Mouse (Mus musculus) liver, embryonic 11.5 days (tissue): ENCODE data around the gene Epha7. TPM values are rescaled to one million over a fixed set of nuclear protein-coding genes. Genes with fewer than 3 reads are reported as not detected.

ENCODE experiments used
- ATAC-seq: fragments of 200-750 bp; cut with Nextera tagmentation; replicated peaks from 2 replicates; pipeline ENCODE4 v1.8.0; 2017; ENCODE audit warnings: moderate number of reproducible peaks, mild to moderate bottlenecking, moderate TSS enrichment, moderate library complexity; ENCODE audit not compliant: low FRiP score
- DNase-seq: peaks from one replicate; pipeline ENCODE4 v3.0.0-alpha.2; 2017; ENCODE audit warnings: low spot score
- H3K27ac ChIP-seq: fragments of 300-500 bp; sonication (generic); 2 replicates; pipeline ENCODE4 v1.5.1; 2014; ENCODE audit warnings: mild to moderate bottlenecking, low read depth, low read length, control low read depth
- H3K27me3 ChIP-seq: fragments of 300-500 bp; sonication (generic); replicated peaks from 2 replicates; pipeline ENCODE4 v1.6.1; 2014; ENCODE audit warnings: low read length, mixed read lengths; ENCODE audit not compliant: control insufficient read depth, insufficient read depth
- H3K36me3 ChIP-seq: fragments of 300-500 bp; sonication (generic); 2 replicates; pipeline ENCODE4 v1.6.1; 2014; ENCODE audit warnings: mild to moderate bottlenecking, low read length, moderate library complexity, mixed read lengths; ENCODE audit not compliant: control insufficient read depth, insufficient read depth
- H3K4me1 ChIP-seq: fragments of 300-500 bp; sonication (generic); replicated peaks from 2 replicates; pipeline ENCODE4 v1.6.1; 2014; ENCODE audit warnings: low read length, mixed read lengths; ENCODE audit not compliant: control insufficient read depth, insufficient read depth
- H3K4me2 ChIP-seq: fragments of 300-500 bp; sonication (generic); 2 replicates; pipeline ENCODE4 v1.6.1; 2014; ENCODE audit warnings: mild to moderate bottlenecking, control low read depth, moderate library complexity
- H3K4me3 ChIP-seq: fragments of 300-500 bp; sonication (generic); 2 replicates; pipeline ENCODE4 v1.5.1; 2014; ENCODE audit warnings: low read depth, low read length, control low read depth
- H3K9ac ChIP-seq: fragments of 300-500 bp; sonication (generic); 2 replicates; pipeline ENCODE4 v1.6.1; 2014; ENCODE audit warnings: low read depth, low read length, control low read depth
- H3K9me3 ChIP-seq: fragments of 300-500 bp; sonication (generic); 2 replicates; pipeline ENCODE4 v1.6.1; 2016; ENCODE audit warnings: low read length, inconsistent platforms, mixed read lengths; ENCODE audit not compliant: control insufficient read depth
- WGBS: fragments of 180-500 bp; shearing (Covaris S2); extraction: QIAGEN DNeasy Blood & Tissue Kit; methylation state at CpG from one replicate; pipeline ENCODE4 v1.1.7; 2014; 5-methylcytosine and 5-hydroxymethylcytosine counted together
- polyA plus RNA-seq: library from polyadenylated mRNA; unstranded; fragments of >200 nt; fragmentation: Nextera tagmentation; extraction: Ambion mirVana; gene quantifications from 2 replicates; pipeline ENCODE4 v1.2.1, GENCODE M21; 2014

Epha7 gene
- polyA plus RNA-seq, 1 experiment from 2014 or later: 15.0 TPM

DNA sequence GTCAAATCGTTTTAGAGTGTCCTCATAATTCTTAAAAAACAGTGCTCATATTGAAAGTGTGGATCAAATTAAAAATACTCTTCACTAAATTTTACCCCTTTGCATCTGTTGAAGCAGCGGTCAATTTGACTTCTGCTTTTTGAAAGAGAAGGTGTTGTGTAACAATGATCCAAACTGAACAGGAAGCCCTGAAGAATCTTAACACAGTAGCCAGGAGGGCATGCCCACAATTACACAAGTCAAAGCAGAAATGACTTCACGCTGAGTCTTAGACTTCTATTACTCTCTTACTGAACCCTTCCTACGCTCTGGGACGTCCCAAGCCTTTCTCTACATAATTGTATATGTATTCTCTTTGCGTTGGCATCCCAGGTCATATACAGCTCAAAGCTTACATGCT, 131.3 kb downstream of the Epha7 start:
- no peak overlapping the region for H3K4me3 ChIP-seq
- ATAC-seq: no peak
- no peaks in the 10 kb centered on the region for H3K27me3 ChIP-seq
- H3K4me1 ChIP-seq: no peaks in the 10 kb centered on the region
- H3K9ac ChIP-seq: no peak overlapping the region
- no peak overlapping the region for H3K27ac ChIP-seq
- 55% methylated on average over 6 of the region's 6 CpGs for WGBS
- no peaks in the 10 kb centered on the region for H3K36me3 ChIP-seq
- no peaks in the 10 kb centered on the region for H3K9me3 ChIP-seq
- no peak overlapping the region for H3K4me2 ChIP-seq
- no peak for DNase-seq

DNA sequence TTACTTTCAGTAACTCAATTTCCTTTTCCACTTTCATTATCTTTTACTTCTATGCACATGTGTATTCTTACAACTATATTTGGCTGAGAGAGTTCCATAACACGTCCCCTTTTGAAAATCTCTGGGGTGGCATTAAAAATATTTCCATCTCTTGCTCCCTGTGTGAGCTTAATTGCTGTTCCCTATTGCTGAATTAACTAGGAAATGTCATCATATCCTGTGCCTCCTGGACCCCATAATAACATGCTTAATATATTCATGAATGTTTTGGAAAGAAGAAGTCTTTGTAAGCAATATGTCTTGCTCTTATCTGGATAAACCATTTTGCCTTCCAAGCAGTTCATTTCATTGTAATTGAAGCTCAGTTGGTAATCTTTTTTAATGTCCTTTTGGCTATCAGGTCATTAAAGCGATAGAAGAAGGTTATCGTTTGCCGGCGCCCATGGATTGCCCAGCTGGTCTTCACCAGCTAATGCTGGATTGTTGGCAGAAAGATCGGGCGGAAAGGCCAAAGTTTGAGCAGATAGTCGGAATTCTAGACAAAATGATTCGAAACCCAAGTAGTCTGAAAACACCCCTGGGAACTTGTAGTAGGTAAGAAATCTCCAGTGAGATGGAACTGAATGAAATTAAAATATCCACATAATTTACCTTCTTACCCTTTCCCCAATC, 148.1 kb downstream of the Epha7 start:
- no peak overlapping the region for H3K9ac ChIP-seq
- no peaks in the 10 kb centered on the region for H3K4me1 ChIP-seq
- DNase-seq: no peak
- no peak overlapping the region for H3K4me2 ChIP-seq
- no peak overlapping the region for H3K4me3 ChIP-seq
- ATAC-seq: no peak
- H3K27ac ChIP-seq: no peak overlapping the region
- H3K36me3 ChIP-seq: no peaks in the 10 kb centered on the region
- 93% methylated on average over 9 of the region's 9 CpGs for WGBS
- H3K27me3 ChIP-seq: no peaks in the 10 kb centered on the region
- H3K9me3 ChIP-seq: no peaks in the 10 kb centered on the region

DNA sequence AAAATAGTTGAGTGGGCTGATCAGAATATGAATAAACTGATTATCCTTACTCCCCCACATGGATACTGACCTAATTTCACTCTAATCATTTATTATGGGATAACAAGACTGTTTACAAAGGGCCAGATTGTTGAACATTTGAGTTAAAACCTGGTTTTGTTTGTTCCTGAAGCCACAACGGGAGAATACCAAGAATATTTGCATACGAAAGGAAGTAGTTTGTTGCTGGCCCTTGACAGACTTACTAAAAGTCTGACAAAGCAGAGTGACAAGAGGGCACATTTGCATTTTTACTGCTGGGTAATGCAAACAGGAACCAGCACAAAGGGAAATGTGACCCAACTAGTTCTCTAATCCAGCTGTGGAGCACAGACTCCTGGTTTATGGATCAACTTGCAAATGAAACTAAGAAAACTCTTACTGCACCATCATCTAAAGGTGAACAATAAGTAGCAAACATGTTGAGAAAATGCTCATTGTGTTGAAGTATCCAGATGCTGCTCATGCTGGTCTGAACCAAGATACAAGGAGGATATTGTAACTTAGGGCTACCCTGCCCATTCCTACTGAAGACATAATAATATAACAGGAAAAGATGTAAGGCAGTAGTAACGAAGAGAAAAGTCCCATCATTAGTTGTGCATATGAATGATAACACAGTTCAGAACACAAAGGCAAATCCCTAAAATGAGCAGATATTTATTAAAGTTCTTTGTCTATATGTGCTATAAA, 154.8 kb downstream of the Epha7 start:
- H3K9ac ChIP-seq: no peak overlapping the region
- H3K36me3 ChIP-seq: no peaks in the 10 kb centered on the region
- no peak for ATAC-seq
- H3K9me3 ChIP-seq: no peaks in the 10 kb centered on the region
- WGBS: 59% methylated on average over 3 of the region's 3 CpGs
- H3K4me3 ChIP-seq: no peak overlapping the region
- no peaks in the 10 kb centered on the region for H3K4me1 ChIP-seq
- H3K27me3 ChIP-seq: no peaks in the 10 kb centered on the region
- H3K27ac ChIP-seq: no peak overlapping the region
- DNase-seq: no peak
- H3K4me2 ChIP-seq: no peak overlapping the region

DNA sequence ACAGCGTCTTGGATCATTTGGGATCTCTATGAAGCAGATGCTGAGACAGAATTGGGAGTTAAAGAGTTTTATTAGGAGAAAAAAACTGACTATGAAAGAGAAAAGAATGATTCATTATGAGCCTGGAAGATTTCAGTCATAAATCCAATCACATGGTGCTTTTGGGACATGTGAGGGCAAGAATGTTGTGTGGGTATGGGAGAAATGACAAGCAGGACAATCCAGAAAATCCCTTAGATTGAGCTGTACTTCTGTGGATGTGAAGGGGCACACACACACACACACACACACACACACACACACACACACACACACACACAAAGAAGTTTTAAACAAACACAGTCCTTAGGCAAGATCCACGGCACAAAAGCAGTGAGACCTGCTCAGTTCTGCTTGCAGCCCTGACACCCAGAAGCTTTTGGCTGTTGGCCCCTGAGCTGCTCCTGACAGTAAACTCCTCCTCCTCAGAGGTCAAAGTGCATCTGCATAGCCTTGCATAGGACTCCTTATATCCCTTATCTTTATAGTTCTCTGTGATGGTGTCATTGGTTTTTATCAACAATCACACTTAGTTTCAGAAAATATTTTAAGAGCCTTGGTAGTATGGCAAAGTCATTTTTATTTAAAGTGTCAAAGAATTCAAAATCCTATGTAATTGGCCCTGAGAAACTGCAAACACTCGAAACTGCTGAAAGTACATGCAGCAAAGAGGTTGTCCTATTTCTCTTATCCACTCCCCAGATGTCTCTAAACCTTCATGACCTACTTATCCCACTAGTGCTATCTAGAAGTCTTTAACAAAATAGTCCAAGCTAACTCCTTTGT, 185.7 kb downstream of the Epha7 start:
- Histone ChIP-seq H3K4me3 (no peak overlapping the region), H3K27ac (no peak overlapping the region), H3K9ac (no peak overlapping the region), H3K9me3 (no peaks in the 10 kb centered on the region), H3K4me2 (no peak overlapping the region), H3K27me3 (no peaks in the 10 kb centered on the region), H3K4me1 (no peaks in the 10 kb centered on the region), H3K36me3 (no peaks in the 10 kb centered on the region)
- DNase-seq (no peak), ATAC-seq (no peak)
- WGBS: 60% methylated on average over 3 of the region's 3 CpGs

DNA sequence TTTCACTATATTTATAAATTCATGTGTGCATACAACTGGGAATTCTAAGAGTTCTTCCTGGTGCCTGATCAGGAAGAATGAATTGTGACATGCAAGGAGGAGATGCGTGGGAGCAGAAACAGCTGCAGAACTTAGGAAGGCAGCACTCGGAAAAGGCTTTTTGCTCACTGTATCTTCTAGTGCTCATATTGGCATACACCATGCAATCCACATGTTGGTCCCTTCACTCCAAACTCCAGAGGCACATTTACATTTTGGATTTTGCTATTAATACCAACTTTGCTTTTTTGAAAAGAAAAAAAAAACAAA, 186.3 kb downstream of the Epha7 start:
- H3K27ac ChIP-seq: no peak overlapping the region

DNA sequence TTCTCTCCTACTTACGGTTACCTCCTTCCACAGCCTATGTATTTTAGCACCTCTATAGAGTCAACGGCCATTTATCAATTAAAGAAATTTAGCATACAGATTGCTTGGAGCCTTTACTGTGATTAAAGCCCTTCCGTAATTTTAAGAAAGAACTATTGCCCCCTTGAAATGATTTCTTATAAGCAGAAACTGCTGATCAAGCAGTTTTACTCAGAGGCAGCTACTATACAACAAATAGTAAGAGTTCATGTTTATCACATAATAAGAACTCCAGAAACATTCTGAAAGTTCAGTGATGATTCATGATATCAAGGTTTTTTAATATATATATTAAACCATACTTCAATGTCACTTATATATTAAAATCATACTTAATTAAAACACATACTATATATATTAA, 197.4 kb downstream of the Epha7 start:
- H3K4me3 ChIP-seq: no peak overlapping the region
- no peaks in the 10 kb centered on the region for H3K4me1 ChIP-seq
- WGBS: 91% methylated on average over 3 of the region's 3 CpGs
- H3K9me3 ChIP-seq: no peaks in the 10 kb centered on the region
- no peak overlapping the region for H3K27ac ChIP-seq
- no peak overlapping the region for H3K9ac ChIP-seq
- DNase-seq (no peak), ATAC-seq (no peak)
- no peak overlapping the region for H3K4me2 ChIP-seq
- H3K36me3 ChIP-seq: no peaks in the 10 kb centered on the region
- H3K27me3 ChIP-seq: no peaks in the 10 kb centered on the region

More for the DNA sequence above, 186.3 kb downstream of the Epha7 start:
- DNase-seq: no peak
- Histone ChIP-seq H3K36me3 (no peaks in the 10 kb centered on the region), H3K4me1 (no peaks in the 10 kb centered on the region), H3K9me3 (no peaks in the 10 kb centered on the region), H3K4me2 (no peak overlapping the region), H3K9ac (no peak overlapping the region), H3K27me3 (no peaks in the 10 kb centered on the region), H3K4me3 (no peak overlapping the region)
- ATAC-seq: no peak
- WGBS: 60% methylated on average over 2 of the region's 2 CpGs
